Mouse (Mus musculus): ENCODE data around the gene Setd1b.

DNA sequence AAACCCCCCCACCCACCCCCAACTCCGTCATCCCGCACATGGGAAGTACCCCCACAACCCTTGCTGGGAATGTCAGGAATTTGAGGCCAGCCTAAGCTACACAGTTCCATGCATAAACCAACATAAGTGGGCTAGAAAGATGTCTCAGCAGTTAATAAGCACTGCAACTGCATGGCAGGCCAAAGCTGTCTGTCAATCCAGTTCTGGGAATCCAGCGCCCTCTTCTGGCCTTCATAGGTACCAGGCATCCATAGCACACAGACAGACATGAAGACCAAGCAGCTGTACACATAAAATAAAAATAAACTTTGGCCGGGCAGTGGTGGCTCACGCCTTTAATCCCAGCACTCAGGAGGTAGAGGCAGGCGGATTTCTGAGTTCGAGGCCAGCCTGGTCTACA, 13.4 kb downstream of the Setd1b start:
- TF ChIP-seq CTCF (IDR thresholded peaks at IDR 0.05; ENCODE audit: low read depth) (peak; percentile 85), EP300 (optimal IDR thresholded peaks at IDR 0.05) (no peak)
